Mouse (Mus musculus) layer of hippocampus, postnatal 36 days (tissue): ENCODE data around the gene Col4a3. TPM values are rescaled to one million over a fixed set of nuclear protein-coding genes. Genes with fewer than 3 reads are reported as not detected.

ENCODE experiments used
- total RNA-seq, 2 experiments: library from RNA; stranded (reverse); gene quantifications; 2 replicates each; pipeline ENCODE4 v1.2.3; 2021

Gene Col4a3
- total RNA-seq, 2 experiments from 2014 or later, result 0.42 to 1.5 TPM

Other genes starting within 250 kb of the Col4a3 start
- gene Col4a4, start 72 bp upstream of the Col4a3 start, total RNA-seq, result under 1 TPM; 0.68 to 0.95 TPM
- gene Mff, start 138.0 kb downstream of the Col4a3 start, total RNA-seq, result 100 to 1,000 TPM; 258 to 260 TPM
- not detected for gene Tm4sf20, start 181.5 kb downstream of the Col4a3 start, total RNA-seq
- not detected for gene Gm47791, start 184.3 kb downstream of the Col4a3 start, total RNA-seq